Mouse (Mus musculus) thymus, adult 2 months (tissue): ENCODE results near the gene Gse1.

ENCODE experiments used
- CTCF ChIP-seq: fragments of 200-500 bp; IDR thresholded peaks from 2 replicates; pipeline ENCODE4 v1.5.1; 2012; ENCODE audit warnings: mild to moderate bottlenecking, control low read depth, low read length, moderate library complexity, borderline replicate concordance; ENCODE audit not compliant: control insufficient read depth, poor library complexity, insufficient read depth; ENCODE audit errors: extremely low read depth
- POLR2A ChIP-seq: fragments of 200-500 bp; IDR thresholded peaks from 2 replicates; pipeline ENCODE4 v1.6.1; 2012; ENCODE audit warnings: mild to moderate bottlenecking, low read length, control low read depth, moderate library complexity; ENCODE audit not compliant: control insufficient read depth, poor library complexity, insufficient read depth; ENCODE audit errors: extremely low read depth

DNA sequence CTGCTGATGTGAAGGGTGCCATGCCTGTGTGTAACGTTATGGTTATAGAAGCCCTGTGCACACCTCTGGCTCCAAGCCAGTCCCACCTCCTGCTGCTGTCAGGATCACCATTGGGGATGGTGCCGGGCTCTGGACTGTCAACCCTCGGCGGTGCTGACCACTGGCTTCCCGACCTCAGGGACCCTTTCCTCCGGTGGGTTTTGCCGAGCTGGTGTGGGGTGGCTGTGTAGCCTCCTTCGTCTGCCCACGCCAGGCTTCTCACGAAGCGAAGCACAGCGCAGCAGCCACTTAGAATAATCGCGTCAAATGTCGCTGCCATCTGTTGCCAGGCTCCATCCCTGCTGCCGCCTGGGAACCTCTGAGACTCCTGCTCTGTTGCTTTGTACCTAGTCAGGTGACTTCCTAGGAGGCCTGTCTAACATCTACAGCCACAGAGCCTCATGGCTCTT, 320.1 kb downstream of the Gse1 start:
- TF ChIP-seq CTCF (no peak), POLR2A (no peak)
